Mouse (Mus musculus) adrenal gland, adult 2 months (tissue): Measurements from ENCODE around the gene Sag. TPM values are rescaled to one million over a fixed set of nuclear protein-coding genes. Genes with fewer than 3 reads are reported as not detected.

ENCODE experiments used
- DNase-seq: peaks from one replicate; pipeline ENCODE4 v3.0.0; 2021
- polyA plus RNA-seq: library from polyadenylated mRNA; depleted of rRNA; stranded (reverse); fragments of >200 nt; gene quantifications from 2 replicates; pipeline ENCODE4 v1.2.3, GENCODE M21; 2012
- total RNA-seq, 2 experiments: library from RNA; stranded (reverse); gene quantifications; 2 replicates each; pipeline ENCODE4 v1.2.3; 2021

Sag gene
- total and polyA plus RNA-seq, 3 experiments, result 0.48 to 2.4 (median 1.4) TPM

DNA sequence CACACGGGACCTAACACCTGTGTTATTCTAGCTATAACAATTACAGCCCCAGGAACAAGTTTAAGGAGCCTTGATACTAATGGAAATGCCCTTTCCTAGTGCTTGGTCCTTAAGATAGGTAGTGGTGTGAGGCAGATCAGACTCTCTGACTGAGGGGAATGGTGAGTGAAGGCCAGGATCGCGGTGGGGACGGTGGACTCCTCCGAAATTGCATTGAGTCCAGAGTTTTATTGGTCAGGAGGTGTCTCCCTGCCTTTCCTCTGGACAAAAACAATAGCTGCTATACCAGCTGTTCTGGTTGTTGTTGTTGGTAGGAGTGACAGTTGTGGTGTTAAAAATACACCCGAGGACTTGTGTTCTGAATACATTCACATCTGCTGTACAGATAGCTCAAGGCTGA, 50.9 kb downstream of the Sag start:
- no peak for DNase-seq

DNA sequence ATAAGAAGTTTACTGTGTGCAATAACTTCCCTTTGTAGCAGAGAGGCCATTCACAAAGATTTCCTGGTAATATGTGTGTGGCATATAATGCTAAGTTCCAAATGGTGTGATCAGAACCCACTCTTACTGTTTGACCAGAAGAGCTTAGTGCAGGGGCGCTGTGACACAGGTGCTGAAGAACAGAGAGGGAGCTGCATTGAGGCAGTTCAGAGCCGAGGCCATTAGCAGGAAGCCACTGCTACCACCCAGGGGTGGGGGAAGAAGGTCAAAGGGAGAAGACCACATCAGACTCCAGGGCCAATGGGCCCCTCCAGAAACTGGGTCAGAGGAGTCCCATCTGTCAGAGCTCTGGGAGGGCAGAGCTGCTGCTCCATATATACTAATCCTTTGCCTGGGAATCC, 51.4 kb downstream of the Sag start:
- no peak for DNase-seq

DNA sequence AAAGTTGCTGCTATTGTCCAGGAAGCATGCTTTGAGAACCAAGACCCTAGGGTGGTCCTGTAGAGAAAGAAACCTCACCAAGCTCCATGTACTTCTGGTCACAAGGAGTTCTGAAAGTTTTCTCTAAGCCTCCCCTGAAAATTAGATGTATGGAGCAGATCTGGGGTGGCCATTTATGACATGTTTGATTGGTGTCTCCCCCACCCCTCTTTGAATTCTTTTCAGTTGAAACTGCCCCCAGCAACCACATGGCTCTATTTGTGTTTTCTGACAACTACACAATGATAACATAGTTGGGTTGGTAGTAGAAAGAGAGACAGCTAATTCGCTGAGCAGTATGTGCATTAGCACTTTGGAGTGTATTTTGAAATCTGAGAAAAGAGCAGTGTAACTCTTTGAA, 52.0 kb downstream of the Sag start:
- no peak for DNase-seq

DNA sequence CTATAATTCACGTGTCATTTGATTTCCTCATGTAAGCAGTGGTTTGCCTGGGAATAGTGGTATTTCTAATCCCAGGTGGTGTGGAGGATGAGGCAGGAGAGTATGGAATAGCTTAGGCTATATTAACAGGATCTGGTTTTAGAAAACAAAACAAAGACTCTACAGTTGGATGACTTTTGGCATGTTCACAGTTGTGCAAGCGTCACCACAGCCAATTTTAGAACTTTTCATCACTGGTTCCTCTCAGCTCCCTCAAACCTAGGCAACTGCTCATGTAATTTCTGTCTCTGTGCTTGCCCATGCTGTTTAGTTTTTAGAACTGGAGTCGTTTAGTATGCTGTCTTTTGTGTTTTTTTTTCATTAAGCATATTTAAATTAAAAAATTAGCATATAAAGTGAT, 53.3 kb downstream of the Sag start:
- DNase-seq, result no peak

DNA sequence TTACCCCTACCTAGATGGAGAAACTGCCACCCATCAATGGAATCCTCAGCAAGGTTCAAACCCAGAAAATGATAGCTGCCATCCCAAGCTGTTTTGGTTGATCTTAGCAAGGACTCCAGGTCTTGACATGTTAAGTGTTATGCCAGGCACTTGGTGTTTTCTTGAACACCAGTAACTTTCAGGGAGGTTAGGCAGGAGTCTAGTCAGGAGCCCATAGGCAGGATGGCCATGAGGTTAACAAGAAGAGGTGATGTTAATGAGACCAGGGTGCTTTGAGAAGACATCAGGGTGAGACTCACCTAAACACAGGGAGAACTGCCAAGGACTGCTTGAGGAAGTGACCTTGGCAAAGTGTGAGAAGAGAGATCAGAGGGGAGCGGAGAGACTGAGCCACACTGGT, 54.6 kb downstream of the Sag start:
- DNase-seq, result no peak

DNA sequence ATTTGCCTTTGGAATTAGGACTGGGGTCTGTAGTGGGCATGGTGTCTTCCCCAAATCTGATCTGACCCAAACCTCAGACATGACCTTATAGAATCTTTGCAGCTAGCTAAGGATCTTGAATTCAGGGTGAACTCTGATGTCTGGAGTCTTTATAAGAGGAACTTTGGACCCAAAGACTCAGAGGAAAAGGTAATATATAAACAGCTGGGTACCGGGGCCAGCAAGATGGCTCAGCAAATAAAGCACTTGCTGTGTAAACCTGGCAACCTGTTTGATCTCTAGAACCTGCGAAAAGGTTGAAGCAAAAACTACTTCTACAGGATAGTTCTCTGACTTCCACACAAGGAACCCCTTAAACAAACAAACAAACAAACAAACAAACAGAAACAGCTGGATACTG, 55.0 kb downstream of the Sag start:
- DNase-seq, result no peak

DNA sequence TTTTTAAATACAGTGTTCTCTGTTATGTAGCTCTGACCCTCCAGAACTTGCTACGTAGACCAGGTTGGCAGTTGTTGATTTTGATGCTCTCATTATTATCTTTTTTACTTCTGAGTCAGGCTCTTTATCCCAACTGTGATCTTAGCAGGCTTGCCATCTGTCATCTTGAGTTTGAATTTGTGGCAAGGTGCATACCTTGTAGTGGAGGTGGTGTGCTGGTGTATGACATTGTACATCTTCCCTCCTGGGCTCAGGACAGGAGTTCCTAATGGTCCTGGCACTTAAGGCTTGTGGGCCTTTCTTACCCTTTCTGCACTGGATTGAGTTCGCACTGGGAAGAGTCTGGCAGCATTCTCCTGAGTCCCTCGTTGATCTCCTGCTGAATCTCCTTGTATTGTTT, 60.1 kb downstream of the Sag start:
- no peak for DNase-seq

GRCm38 (mm10) chr1:87864889-87865288, 61.4 kb downstream of the Sag start:
- DNase-seq, result no peak

- no peak for DNase-seq
Measured at GRCm38 (mm10) chr1:87866672-87867071, 63.2 kb downstream of the Sag start.

- DNase-seq, result no peak
Measured at GRCm38 (mm10) chr1:87871546-87871945, 68.1 kb downstream of the Sag start.

GRCm38 (mm10) chr1:87873081-87873480, 69.6 kb downstream of the Sag start:
- no peak for DNase-seq

- DNase-seq, result no peak
Measured at GRCm38 (mm10) chr1:87876065-87876464, 72.6 kb downstream of the Sag start.

DNA sequence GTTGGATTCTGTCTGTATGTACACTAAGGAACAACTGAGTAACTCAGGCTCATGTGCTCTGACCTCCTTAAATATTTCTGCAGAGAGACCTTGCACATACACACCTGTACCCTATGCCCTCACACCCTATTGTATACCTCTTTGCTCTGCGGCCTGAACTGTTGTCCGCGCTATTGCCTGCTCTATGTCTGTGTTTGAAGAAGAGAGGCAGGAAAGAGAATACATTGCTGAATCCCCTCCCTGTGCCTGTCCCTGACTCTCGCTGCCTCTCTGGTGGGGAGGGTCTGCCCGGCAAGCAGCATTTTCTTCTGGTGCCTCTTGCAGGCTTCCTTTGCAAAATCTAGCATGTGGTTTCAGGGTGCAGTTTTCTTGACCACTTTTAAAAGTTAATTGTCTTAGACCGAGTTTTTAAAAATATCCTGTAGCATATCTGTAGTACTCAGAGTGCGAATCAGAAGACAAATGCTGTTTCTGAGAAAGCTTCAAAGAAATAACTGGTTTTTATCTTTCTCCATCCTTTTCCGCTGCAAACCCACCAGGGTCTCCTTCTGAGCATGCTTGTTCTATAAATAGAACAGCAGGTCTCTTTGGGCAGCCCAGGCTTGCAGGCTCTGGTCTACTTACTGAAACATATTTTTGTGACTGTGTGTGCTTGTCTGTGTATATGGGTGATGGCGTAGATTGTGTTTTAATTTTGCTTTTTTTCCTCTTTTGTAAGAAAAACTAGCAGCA, 74.2 kb downstream of the Sag start:
- no peak for DNase-seq

GRCm38 (mm10) chr1:87879034-87879433, 75.6 kb downstream of the Sag start:
- DNase-seq, result no peak

GRCm38 (mm10) chr1:87879494-87880325, 76.2 kb downstream of the Sag start:
- DNase-seq, result peak; percentile 85

DNA sequence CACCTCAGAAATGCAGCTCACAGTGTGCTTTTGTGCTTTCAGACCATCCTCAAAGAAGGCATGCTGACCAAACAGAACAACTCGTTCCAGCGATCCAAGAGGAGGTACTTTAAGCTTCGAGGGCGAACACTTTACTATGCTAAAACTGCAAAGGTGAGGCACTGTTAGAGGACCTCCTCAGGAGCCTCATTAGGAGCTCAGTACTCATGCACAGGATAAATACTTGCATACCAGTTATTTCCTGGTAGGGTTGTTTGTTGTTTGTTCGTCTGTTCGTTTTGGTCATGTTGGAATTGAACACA, 76.8 kb downstream of the Sag start:
- DNase-seq, result no peak

DNA sequence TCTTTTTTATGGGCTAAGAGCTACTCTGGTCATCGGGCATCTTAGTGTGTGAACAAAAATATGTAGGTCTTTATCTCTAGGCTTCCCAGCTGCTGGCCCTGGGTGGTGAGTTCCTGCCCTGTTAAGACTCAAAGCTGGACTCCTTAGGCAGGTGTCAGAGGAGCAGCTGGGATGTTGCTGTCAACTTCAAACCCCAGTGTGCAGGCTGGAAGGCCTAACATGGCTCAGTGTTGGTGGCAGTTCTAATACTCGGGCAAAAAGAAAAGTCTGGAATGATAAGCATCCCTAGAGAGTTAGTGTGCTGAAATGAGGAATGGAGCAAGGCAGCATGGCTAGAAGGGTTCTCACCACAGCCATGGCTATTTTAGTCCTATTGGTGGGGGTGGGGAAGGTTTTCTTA, 77.4 kb downstream of the Sag start:
- DNase-seq, result no peak

- DNase-seq, result no peak
Measured at GRCm38 (mm10) chr1:87881726-87882125, 78.2 kb downstream of the Sag start.

DNA sequence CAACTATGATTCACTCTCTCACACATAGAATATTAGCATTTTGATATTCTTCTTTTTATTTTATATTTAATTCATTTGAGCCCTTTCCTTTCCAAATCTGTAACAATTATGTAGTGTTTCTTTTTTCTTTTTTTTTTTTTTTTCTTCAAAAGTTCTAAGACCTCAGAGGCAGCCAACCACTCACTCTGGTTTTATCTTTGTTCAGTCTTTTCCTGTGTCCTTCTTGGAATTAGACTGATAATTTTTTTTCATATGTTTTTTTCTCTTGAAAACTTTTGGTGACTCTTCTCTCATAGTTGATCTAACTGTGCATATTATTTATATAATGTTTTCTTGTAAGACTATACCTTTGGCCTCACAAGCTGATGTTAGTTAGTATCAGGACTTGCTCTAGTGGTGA, 79.1 kb downstream of the Sag start:
- no peak for DNase-seq

DNA sequence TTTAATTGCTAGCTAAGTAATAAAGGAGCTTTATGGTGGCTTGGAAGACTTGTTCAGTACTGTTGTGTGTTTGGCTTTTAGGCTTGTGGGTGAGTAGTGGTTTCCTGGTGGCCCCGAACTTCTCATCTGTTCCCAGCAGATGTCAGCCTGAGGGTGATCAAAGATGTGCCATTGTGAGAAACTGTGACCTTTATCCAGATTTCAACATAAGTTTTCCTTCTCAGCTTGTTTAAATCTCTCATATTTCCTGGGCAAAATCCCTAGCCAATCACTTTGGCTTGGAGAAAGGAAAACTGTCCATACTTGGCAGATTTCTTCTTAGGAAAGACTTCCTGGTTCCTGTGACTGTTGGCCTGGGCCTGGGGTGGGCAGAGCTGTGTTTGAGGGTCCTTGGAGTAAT, 87.5 kb downstream of the Sag start:
- DNase-seq, result no peak

DNA sequence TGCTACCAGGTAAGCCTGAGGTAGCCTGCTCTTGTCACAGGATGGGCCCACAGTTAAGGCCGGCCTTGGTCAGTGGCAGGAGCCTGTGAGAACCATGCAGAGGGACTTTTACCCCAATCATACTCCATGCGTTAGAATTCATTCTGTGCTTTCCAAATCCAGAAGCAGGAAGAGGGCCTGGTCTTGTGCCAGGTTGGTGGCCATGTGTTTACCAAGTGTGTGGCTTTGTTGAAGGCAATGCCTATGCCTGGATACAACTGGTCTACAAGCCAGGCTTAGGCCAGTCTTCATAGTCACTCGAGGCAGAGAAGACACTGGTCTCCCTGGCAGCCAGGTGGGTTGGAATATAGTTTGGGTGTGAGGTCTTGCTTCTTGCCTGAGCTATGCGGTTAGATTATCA, 88.2 kb downstream of the Sag start:
- no peak for DNase-seq

GRCm38 (mm10) chr1:87892499-87892898, 89.0 kb downstream of the Sag start:
- DNase-seq, result no peak

DNA sequence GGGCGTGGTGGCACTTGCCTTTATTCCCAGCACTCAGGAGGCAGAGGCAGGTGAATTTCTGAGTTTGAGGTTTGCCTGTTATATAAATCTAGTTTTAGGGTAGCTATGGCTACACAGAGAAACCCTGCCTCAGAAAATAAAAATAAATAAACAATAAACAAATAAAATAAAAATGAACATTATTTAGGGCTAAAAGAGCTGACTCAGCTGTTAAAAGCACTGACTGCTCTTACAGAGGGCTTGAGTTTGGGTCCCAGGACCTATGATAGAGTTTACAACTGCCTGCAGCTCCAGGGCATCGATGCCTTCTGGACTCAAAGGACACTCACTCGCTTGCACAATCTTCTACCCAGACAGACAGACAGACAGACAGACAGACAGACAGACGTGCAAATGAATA, 89.9 kb downstream of the Sag start:
- DNase-seq, result no peak
